Mouse (Mus musculus) urinary bladder, adult 2 months (tissue): Measurements from ENCODE around the gene Luzp1. TPM values are rescaled to one million over a fixed set of nuclear protein-coding genes. Genes with fewer than 3 reads are reported as not detected.

Experiments
- DNase-seq: peaks from one replicate; pipeline ENCODE4 v3.0.0; 2022; ENCODE audit warnings: low spot score
- polyA plus RNA-seq: library from polyadenylated mRNA; depleted of rRNA; stranded (reverse); fragments of >200 nt; gene quantifications from 2 replicates; pipeline ENCODE4 v1.2.3, GENCODE M21; 2012

Luzp1 gene
- polyA plus RNA-seq, 1 experiment, result 26.2 TPM

GRCm38 (mm10) chr4:136462086-136462838 is 7.3 kb upstream of the Luzp1 start, which contains the start of gene 6030445D17Rik:
6030445D17Rik (plus strand) TSS chr4:136462250.
- DNase-seq, result peak; percentile 63

GRCm38 (mm10) chr4:136462839-136463178 is 6.8 kb upstream of the Luzp1 start:
- no peak for DNase-seq

- DNase-seq, result no peak
Measured at GRCm38 (mm10) chr4:136463436-136463835, 6.1 kb upstream of the Luzp1 start.

GRCm38 (mm10) chr4:136466226-136466625 is 3.3 kb upstream of the Luzp1 start:
- no peak for DNase-seq

GRCm38 (mm10) chr4:136468553-136469327 is 821 bp upstream of the Luzp1 start:
- DNase-seq, result no peak

- no peak for DNase-seq
Measured at GRCm38 (mm10) chr4:136469941-136470346, 383 bp downstream of the Luzp1 start.

GRCm38 (mm10) chr4:136470347-136471071 is 948 bp downstream of the Luzp1 start:
- peak; percentile 56 for DNase-seq

- no peak for DNase-seq
Measured at GRCm38 (mm10) chr4:136476692-136477091, 7.1 kb downstream of the Luzp1 start.

GRCm38 (mm10) chr4:136486549-136486948 is 17.0 kb downstream of the Luzp1 start:
- DNase-seq, result no peak

- no peak for DNase-seq
Measured at GRCm38 (mm10) chr4:136495993-136496392, 26.4 kb downstream of the Luzp1 start.

- DNase-seq, result no peak
Measured at GRCm38 (mm10) chr4:136505426-136506215, 36.1 kb downstream of the Luzp1 start.

- no peak for DNase-seq
Measured at GRCm38 (mm10) chr4:136509857-136510256, 40.3 kb downstream of the Luzp1 start.

- no peak for DNase-seq
Measured at GRCm38 (mm10) chr4:136511708-136512107, 42.1 kb downstream of the Luzp1 start.

GRCm38 (mm10) chr4:136512905-136513304 is 43.3 kb downstream of the Luzp1 start:
- DNase-seq, result no peak

- DNase-seq, result no peak
Measured at GRCm38 (mm10) chr4:136518141-136518540, 48.6 kb downstream of the Luzp1 start.

- no peak for DNase-seq
Measured at GRCm38 (mm10) chr4:136518576-136518975, 49.0 kb downstream of the Luzp1 start.

- DNase-seq, result no peak
Measured at GRCm38 (mm10) chr4:136519866-136520265, 50.3 kb downstream of the Luzp1 start.

GRCm38 (mm10) chr4:136521898-136522297 is 52.3 kb downstream of the Luzp1 start:
- no peak for DNase-seq

GRCm38 (mm10) chr4:136524309-136524708 is 54.7 kb downstream of the Luzp1 start:
- no peak for DNase-seq

GRCm38 (mm10) chr4:136526412-136526811 is 56.9 kb downstream of the Luzp1 start:
- DNase-seq, result no peak

GRCm38 (mm10) chr4:136545151-136545550 is 75.6 kb downstream of the Luzp1 start:
- no peak for DNase-seq
